33 mouse cellular contexts compared by ENCODE assay signal in genomic region chr7:30863386-30863785, GRCm38 (mm10). TPM values are rescaled to one million over a fixed set of nuclear protein-coding genes. Genes with fewer than 3 reads are reported as not detected.
DNase-seq lines count a peak whose midpoint lies in the region; ATAC-seq and TF ChIP-seq lines count a peak whose summit lies in the region.
"Had no signal": no experiment of that assay in that cellular context is flagged by ENCODE, and none has a peak within 500 bp of the region (broad histone marks: within the 10 kb centered on the region; RNA-seq: fewer than 3 reads in every experiment).

No protein-coding gene starts in this region.

- no peaks in the 10 kb centered on the region for H3K9me3 ChIP-seq in kidney, postnatal 0 days (replicated peaks; ENCODE audit: low read length)
- H3K9me3 ChIP-seq: embryonic facial prominence, embryonic 10.5 days; embryonic facial prominence, embryonic 13.5 days; forebrain, embryonic 12.5 days; forebrain, embryonic 15.5 days; G1E; heart, embryonic 12.5 days; heart, embryonic 15.5 days; hindbrain, embryonic 10.5 days; hindbrain, embryonic 13.5 days had no signal

- TF ChIP-seq CTCF in gastrocnemius, adult 2 months (IDR thresholded peaks at IDR 0.05) = no peak
- TF ChIP-seq CTCF in kidney, postnatal 0 days (IDR thresholded peaks at IDR 0.05; ENCODE audit: low read depth) = no peak
- no peak for TF ChIP-seq CTCF in kidney, adult 2 months (conservative IDR thresholded peaks at IDR 0.05; ENCODE audit: insufficient read depth, insufficient read length, low read depth, low read length)

- H3K4me2 ChIP-seq in kidney, postnatal 0 days (ENCODE audit: low read length) = no peak overlapping the region
- H3K4me2 ChIP-seq: embryonic facial prominence, embryonic 13.5 days; forebrain, embryonic 12.5 days; forebrain, embryonic 15.5 days; heart, embryonic 12.5 days; heart, embryonic 15.5 days; hindbrain, embryonic 13.5 days had no signal

- 36% methylated on average over 8 of the region's 8 CpGs for WGBS in kidney, postnatal 0 days
- 34% methylated on average over 8 of the region's 8 CpGs for WGBS in kidney, adult 2 months

- H3K4me1 ChIP-seq in kidney, postnatal 0 days (replicated peaks; ENCODE audit: insufficient read depth, low read length) = no peaks in the 10 kb centered on the region
- no peaks in the 10 kb centered on the region for H3K4me1 ChIP-seq in kidney, adult 2 months (ENCODE audit: control insufficient read depth, insufficient read depth, low read length)
- H3K4me1 ChIP-seq: embryonic facial prominence, embryonic 13.5 days; forebrain, embryonic 15.5 days; hindbrain, embryonic 13.5 days had no signal

- peak overlapping the region; percentile 57; the same call in 1 of the 2 replicates for H3K27ac ChIP-seq in gastrocnemius, adult 2 months
- no peak overlapping the region for H3K27ac ChIP-seq in kidney, postnatal 0 days
- no peak overlapping the region for H3K27ac ChIP-seq in kidney, adult 2 months (ENCODE audit: insufficient read depth, low read depth, low read length)
- H3K27ac ChIP-seq: embryonic facial prominence, embryonic 10.5 days; embryonic facial prominence, embryonic 13.5 days; forebrain, embryonic 12.5 days; forebrain, embryonic 15.5 days; heart, embryonic 15.5 days; hindbrain, embryonic 10.5 days; hindbrain, embryonic 13.5 days had no signal

- TF ChIP-seq POLR2A in kidney, adult 2 months (IDR thresholded peaks at IDR 0.05; ENCODE audit: low read depth, low read length) = no peak

- H3K36me3 ChIP-seq in kidney, postnatal 0 days (ENCODE audit: insufficient read depth, low read length) = no peaks in the 10 kb centered on the region
- no peaks in the 10 kb centered on the region for H3K36me3 ChIP-seq in kidney, adult 2 months (ENCODE audit: control insufficient read depth, insufficient read depth, low read length)
- H3K36me3 ChIP-seq: embryonic facial prominence, embryonic 10.5 days; embryonic facial prominence, embryonic 13.5 days; forebrain, embryonic 12.5 days; forebrain, embryonic 15.5 days; G1E; heart, embryonic 12.5 days; heart, embryonic 15.5 days; hindbrain, embryonic 10.5 days; hindbrain, embryonic 13.5 days had no signal

- no peaks in the 10 kb centered on the region for H3K27me3 ChIP-seq in kidney, postnatal 0 days (ENCODE audit: insufficient read depth, low read length)
- no peaks in the 10 kb centered on the region for H3K27me3 ChIP-seq in kidney, adult 2 months (replicated peaks; ENCODE audit: control insufficient read depth, insufficient read depth, low read length)
- H3K27me3 ChIP-seq: CH12.LX; embryonic facial prominence, embryonic 13.5 days; forebrain, embryonic 15.5 days; hindbrain, embryonic 13.5 days had no signal

- ATAC-seq in kidney, postnatal 0 days (replicated peaks; ENCODE audit: low FRiP score, low read depth) = no peak
- ATAC-seq: forebrain, embryonic 15.5 days; hindbrain, embryonic 16.5 days; Patski had no signal

- no peak overlapping the region for H3K4me3 ChIP-seq in gastrocnemius, adult 2 months
- H3K4me3 ChIP-seq in kidney, postnatal 0 days (replicated peaks; ENCODE audit: low read depth, low read length) = no peak overlapping the region
- no peak overlapping the region for H3K4me3 ChIP-seq in kidney, adult 2 months (ENCODE audit: insufficient read depth, low read depth, low read length)
- H3K4me3 ChIP-seq: embryonic facial prominence, embryonic 10.5 days; embryonic facial prominence, embryonic 13.5 days; erythroblast, embryonic 14.5 days; forebrain, embryonic 12.5 days; forebrain, embryonic 15.5 days; heart, embryonic 12.5 days; heart, embryonic 15.5 days; hindbrain, embryonic 10.5 days; hindbrain, embryonic 13.5 days had no signal

- no peak overlapping the region for H3K9ac ChIP-seq in kidney, postnatal 0 days (ENCODE audit: low read depth, low read length)
- H3K9ac ChIP-seq: embryonic facial prominence, embryonic 13.5 days; forebrain, embryonic 12.5 days; forebrain, embryonic 15.5 days; heart, embryonic 12.5 days; heart, embryonic 15.5 days; hindbrain, embryonic 13.5 days had no signal

- intact Hi-C loops in gastrocnemius, adult 2 months (cut with DNase I) = no loop called here

- DNase-seq in gastrocnemius, adult 2 months = no peak
- DNase-seq in gastrocnemius, adult 8-10 months (ENCODE audit: low spot score in 2 of 2) = no peak
- DNase-seq in kidney, postnatal 0 days (ENCODE audit: low spot score) = peak; percentile 61
- no peak for DNase-seq in kidney, adult 2 months
- DNase-seq in A20 (ENCODE audit: low read depth, low spot score) = peak; percentile 85
- no peak for DNase-seq in neural tube, embryonic 10.5 days (ENCODE audit: extremely low spot score, low spot score)
- DNase-seq: adrenal gland, postnatal 10 days; adrenal gland, postnatal 36 days; B cell, adult 2 months; cerebellum, adult 11 months; cerebellum, adult 2 months; cerebellum, adult 9-11 months; cerebellum, postnatal 36 days; embryo, embryonic 11 days; gastrocnemius, postnatal 14 days; heart, postnatal 36 days had no signal

RNA-seq across cellular contexts. Expression of gene Ffar1, which starts 2.0 kb away (rescaled TPM):
- total RNA-seq in gastrocnemius, adult 2 months (2021) = not detected
- total RNA-seq in gastrocnemius, adult 8-10 months (2022) = not detected
- 0.03 TPM in 1 of 2 replicates, not detected in the other for polyA plus RNA-seq in kidney, postnatal 0 days (2015; fragmentation: Nextera tagmentation; extraction: Ambion mirVana)
- polyA plus RNA-seq in kidney, adult 2 months (2012; rRNA removed) = 0.03 and 0.48 TPM in 2 replicates
- total RNA-seq: adrenal gland, adult 18-20 months; adrenal gland, postnatal 36 days; gastrocnemius, postnatal 14 days; heart, postnatal 36 days had no signal
- polyA plus RNA-seq: cerebellum, adult 2 months; embryonic facial prominence, embryonic 10.5 days; embryonic facial prominence, embryonic 13.5 days; erythroblast, embryonic 14.5 days; forebrain, embryonic 12.5 days; forebrain, embryonic 15.5 days; G1E; heart, embryonic 12.5 days; heart, embryonic 15.5 days; hindbrain, embryonic 10.5 days; hindbrain, embryonic 13.5 days; hindbrain, embryonic 16.5 days; Patski had no signal

RNA-seq across cellular contexts. Expression of gene Ffar3, which starts 7.4 kb away (rescaled TPM):
- total RNA-seq in gastrocnemius, adult 2 months (2021) = not detected
- not detected for total RNA-seq in gastrocnemius, adult 8-10 months (2022)
- 0.20 TPM in 1 of 2 replicates, not detected in the other for polyA plus RNA-seq in kidney, postnatal 0 days (2015; fragmentation: Nextera tagmentation; extraction: Ambion mirVana)
- polyA plus RNA-seq in kidney, adult 2 months (2012; rRNA removed) = 0.07 and 0.08 TPM in 2 replicates
- total RNA-seq: CH12.LX; G1E; gastrocnemius, postnatal 14 days; heart, adult 18-20 months; heart, postnatal 10 days; heart, postnatal 36 days had no signal
- polyA plus RNA-seq: cerebellum, adult 2 months; embryonic facial prominence, embryonic 10.5 days; embryonic facial prominence, embryonic 13.5 days; erythroblast, embryonic 14.5 days; forebrain, embryonic 12.5 days; forebrain, embryonic 15.5 days; G1E; gonadal fat pad, adult 2 months; heart, embryonic 12.5 days; heart, embryonic 15.5 days; hindbrain, embryonic 10.5 days; Patski had no signal

RNA-seq across cellular contexts. Expression of gene Cd22, which starts 16.8 kb away (rescaled TPM):
- under 1 TPM in 1 of 2 experiments, not detected in 1; 0.31 TPM for total RNA-seq in gastrocnemius, adult 2 months (2021)
- not detected for total RNA-seq in gastrocnemius, adult 8-10 months (2022)
- polyA plus RNA-seq in kidney, postnatal 0 days (2015; fragmentation: Nextera tagmentation; extraction: Ambion mirVana) = 0.20 and 0.45 TPM in 2 replicates
- polyA plus RNA-seq in kidney, adult 2 months (2012; rRNA removed) = 0.42 and 11.2 TPM in 2 replicates
- polyA plus RNA-seq: embryonic facial prominence, embryonic 13.5 days; erythroblast, embryonic 14.5 days; forebrain, embryonic 12.5 days; forebrain, embryonic 15.5 days; G1E; heart, embryonic 12.5 days; heart, embryonic 15.5 days; hindbrain, embryonic 10.5 days; hindbrain, embryonic 13.5 days; hindbrain, embryonic 16.5 days; Patski had no signal

RNA-seq across cellular contexts. Expression of gene Ffar2, which starts 39.8 kb away (rescaled TPM):
- under 1 TPM in 1 of 2 experiments, not detected in 1; 0.14 TPM for total RNA-seq in gastrocnemius, adult 2 months (2021)
- 1 to 10 TPM in 2 of 4 experiments, under 1 TPM in 1, not detected in 1; 0.21 to 1.2 (median 1.2) TPM for total RNA-seq in gastrocnemius, adult 8-10 months (2022)
- polyA plus RNA-seq in kidney, postnatal 0 days (2015; fragmentation: Nextera tagmentation; extraction: Ambion mirVana) = 0.06 and 0.16 TPM in 2 replicates
- polyA plus RNA-seq in kidney, adult 2 months (2012; rRNA removed) = 1.2 and 1.4 TPM in 2 replicates
- polyA plus RNA-seq: embryonic facial prominence, embryonic 10.5 days; embryonic facial prominence, embryonic 13.5 days; erythroblast, embryonic 14.5 days; forebrain, embryonic 12.5 days; heart, embryonic 12.5 days; hindbrain, embryonic 10.5 days; Patski had no signal

RNA-seq across cellular contexts. Expression of gene Mag, which starts 51.3 kb away (rescaled TPM):
- total RNA-seq in gastrocnemius, adult 2 months (2021) = under 1 TPM; 0.22 to 0.71 TPM
- under 1 TPM in 3 of 4 experiments, not detected in 1; 0.47 to 0.65 (median 0.56) TPM for total RNA-seq in gastrocnemius, adult 8-10 months (2022)
- 0.79 and 0.91 TPM in 2 replicates for polyA plus RNA-seq in kidney, postnatal 0 days (2015; fragmentation: Nextera tagmentation; extraction: Ambion mirVana)
- polyA plus RNA-seq in kidney, adult 2 months (2012; rRNA removed) = 0.71 and 0.94 TPM in 2 replicates
- total RNA-seq: G1E; heart, postnatal 36 days had no signal
- polyA plus RNA-seq: erythroblast, embryonic 14.5 days; G1E; heart, embryonic 12.5 days; Patski had no signal

Comparison
In these comparisons a context has a peak if more than half of its experiments do, and no peak if none do; other contexts are left out.
1. DNase-seq: peak in kidney, postnatal 0 days (single experiment) and A20 (single experiment); none in gastrocnemius, adult 2 months (single experiment), gastrocnemius, adult 8-10 months (0 of 2), kidney, adult 2 months (single experiment) and neural tube, embryonic 10.5 days (single experiment).